Mouse (Mus musculus) hindbrain, embryonic 16.5 days (tissue): ENCODE data around the gene Ppm1h. TPM values are rescaled to one million over a fixed set of nuclear protein-coding genes. Genes with fewer than 3 reads are reported as not detected.

Experiments
- ATAC-seq: fragments of 200-750 bp; cut with Nextera tagmentation; 2 replicates; pipeline ENCODE4 v1.8.0; 2017; ENCODE audit warnings: moderate TSS enrichment, moderate library complexity
- H3K27ac ChIP-seq: fragments of 300-500 bp; sonication (generic); 2 replicates; pipeline ENCODE4 v1.5.1; 2014; ENCODE audit warnings: low read depth, mild to moderate bottlenecking, control low read depth, low read length, moderate library complexity
- H3K27me3 ChIP-seq: fragments of 300-500 bp; sonication (generic); replicated peaks from 2 replicates; pipeline ENCODE4 v1.6.1; 2014; ENCODE audit warnings: low read length; ENCODE audit not compliant: control insufficient read depth, insufficient read depth
- H3K36me3 ChIP-seq: fragments of 300-500 bp; sonication (generic); 2 replicates; pipeline ENCODE4 v1.6.1; 2014; ENCODE audit warnings: mild to moderate bottlenecking, low read length, moderate library complexity, mixed read lengths; ENCODE audit not compliant: control insufficient read depth, insufficient read depth
- H3K4me1 ChIP-seq: fragments of 300-500 bp; sonication (generic); 2 replicates; pipeline ENCODE4 v1.6.1; 2014; ENCODE audit warnings: low read depth, low read length; ENCODE audit not compliant: control insufficient read depth, insufficient read depth
- H3K4me2 ChIP-seq: fragments of 300-500 bp; sonication (generic); 2 replicates; pipeline ENCODE4 v1.6.1; 2014; ENCODE audit warnings: mild to moderate bottlenecking, low read length, control low read depth, moderate library complexity
- H3K4me3 ChIP-seq: fragments of 300-500 bp; sonication (generic); 2 replicates; pipeline ENCODE4 v1.5.1; 2014; ENCODE audit warnings: mild to moderate bottlenecking, low read length, control low read depth, moderate library complexity
- H3K9ac ChIP-seq: fragments of 300-500 bp; sonication (generic); 2 replicates; pipeline ENCODE4 v1.6.1; 2014; ENCODE audit warnings: low read depth, mild to moderate bottlenecking, control low read depth, low read length, moderate library complexity
- H3K9me3 ChIP-seq: fragments of 300-500 bp; sonication (generic); 2 replicates; pipeline ENCODE4 v1.6.1; 2014; ENCODE audit warnings: mild to moderate bottlenecking, low read length, moderate library complexity; ENCODE audit not compliant: control insufficient read depth
- WGBS: fragments of 180-500 bp; shearing (Covaris S2); extraction: QIAGEN DNeasy Blood & Tissue Kit; methylation state at CpG from one replicate; pipeline ENCODE4 v1.1.7; 2014; 5-methylcytosine and 5-hydroxymethylcytosine counted together
- polyA plus RNA-seq: library from polyadenylated mRNA; unstranded; fragments of >200 nt; fragmentation: Nextera tagmentation; extraction: Ambion mirVana; gene quantifications from 2 replicates; pipeline ENCODE4 v1.2.1, GENCODE M21; 2015

Ppm1h gene
- polyA plus RNA-seq, 1 experiment from 2014 or later: 33.5 TPM

DNA sequence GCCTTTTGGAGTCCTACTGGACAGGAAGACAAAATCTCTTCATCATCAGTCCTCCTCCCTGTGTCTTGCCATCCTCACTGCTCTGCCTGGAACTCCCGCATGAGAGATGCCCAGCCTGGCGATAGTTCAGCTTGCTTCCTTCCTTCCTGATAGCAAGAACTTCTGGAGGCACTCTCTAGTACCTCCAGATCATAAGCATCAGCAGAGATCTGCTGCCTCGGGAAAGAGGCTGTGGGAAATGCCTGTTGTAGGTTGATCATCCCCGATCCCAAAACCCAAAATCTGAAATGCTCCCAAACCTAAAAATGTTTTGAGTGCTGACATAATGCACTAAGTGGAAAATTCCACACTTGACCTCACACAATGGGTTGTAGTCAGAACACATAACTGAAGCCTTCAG, 198.4 kb downstream of the Ppm1h start:
- Histone ChIP-seq H3K4me2 (no peak overlapping the region), H3K4me1 (0 out of 2 replicates have a peak, but pooled peaks cover 2% of the 10 kb centered on the region), H3K9me3 (no peaks in the 10 kb centered on the region), H3K4me3 (no peak overlapping the region), H3K9ac (no peak overlapping the region), H3K27ac (no peak overlapping the region), H3K36me3 (no peaks in the 10 kb centered on the region; the same call in 1 of the 2 replicates), H3K27me3 (no peaks in the 10 kb centered on the region)
- WGBS: 88% methylated on average over 4 of the region's 4 CpGs
- ATAC-seq: no peak

DNA sequence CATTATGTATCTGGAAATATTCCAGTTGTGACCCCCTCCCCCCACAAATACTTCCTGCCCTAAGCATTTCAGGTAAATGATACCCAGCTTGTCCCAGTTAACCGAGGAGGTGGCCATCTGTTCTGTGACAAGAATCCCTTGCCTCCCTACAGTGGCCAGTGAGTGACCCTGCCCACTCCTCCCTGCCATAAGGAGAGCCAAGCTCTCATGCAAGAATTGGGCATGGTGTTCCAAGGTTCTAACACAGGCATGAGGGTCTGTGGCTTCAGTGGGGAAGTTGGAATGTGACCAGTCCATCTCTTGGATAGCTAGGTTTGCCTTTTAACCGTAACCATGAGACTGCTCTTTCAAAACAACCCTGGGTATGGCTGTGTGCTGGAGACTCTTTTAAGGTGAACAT, 198.9 kb downstream of the Ppm1h start:
- H3K27me3 ChIP-seq: no peaks in the 10 kb centered on the region
- H3K4me3 ChIP-seq: no peak overlapping the region
- no peaks in the 10 kb centered on the region for H3K9me3 ChIP-seq
- no peaks in the 10 kb centered on the region; the same call in 1 of the 2 replicates for H3K36me3 ChIP-seq
- H3K9ac ChIP-seq: no peak overlapping the region
- WGBS: 79% methylated on average over 2 of the region's 2 CpGs
- no peak overlapping the region for H3K27ac ChIP-seq
- H3K4me2 ChIP-seq: no peak overlapping the region
- ATAC-seq: no peak
- H3K4me1 ChIP-seq: 0 out of 2 replicates have a peak, but pooled peaks cover 2% of the 10 kb centered on the region

DNA sequence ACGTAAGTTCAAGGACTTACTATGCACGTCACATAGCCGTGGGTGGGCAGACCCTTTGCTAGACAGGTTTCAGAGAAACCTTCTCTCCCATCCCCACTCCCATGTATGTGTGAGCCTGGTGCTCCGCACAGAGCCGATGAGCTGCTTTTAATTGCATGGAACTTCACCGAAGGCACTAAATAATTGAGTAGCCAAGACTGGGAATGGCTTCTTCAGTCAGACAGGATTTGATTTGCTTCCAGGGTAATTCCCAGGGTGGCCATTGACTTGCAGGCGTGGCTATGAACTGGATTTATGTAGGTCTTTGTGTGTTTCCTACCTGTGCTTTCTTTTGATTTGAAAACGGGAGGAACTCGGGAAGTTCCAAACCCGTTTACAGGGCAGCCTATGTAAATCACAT, 202.9 kb downstream of the Ppm1h start:
- Histone ChIP-seq H3K27ac (no peak overlapping the region; the same call in 1 of the 2 replicates), H3K9me3 (no peaks in the 10 kb centered on the region), H3K27me3 (no peaks in the 10 kb centered on the region), H3K4me3 (no peak overlapping the region), H3K4me2 (no peak overlapping the region), H3K36me3 (no peaks in the 10 kb centered on the region; the same call in 1 of the 2 replicates), H3K4me1 (peaks cover 31% of the 10 kb centered on the region), H3K9ac (no peak overlapping the region)
- 66% methylated on average over 10 of the region's 10 CpGs for WGBS
- ATAC-seq: no peak

DNA sequence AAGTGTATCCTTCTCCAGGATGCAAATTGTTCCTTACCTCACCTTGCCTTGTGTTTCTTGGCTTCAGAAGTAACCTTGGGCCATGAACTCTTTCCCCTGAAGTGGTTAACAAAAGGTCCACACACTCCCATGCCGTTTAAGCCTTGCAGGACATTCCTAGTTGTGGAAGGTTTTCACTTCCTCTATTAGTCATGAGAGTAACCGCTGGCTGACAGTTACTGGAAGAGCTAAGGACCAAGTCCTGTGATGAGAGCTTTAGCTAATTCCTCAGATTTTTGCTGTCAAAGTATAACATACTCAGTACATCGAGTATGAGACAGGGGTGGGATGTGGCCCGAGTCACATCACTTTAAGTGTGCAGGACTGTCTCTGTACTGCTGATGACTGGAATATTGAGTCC, 204.1 kb downstream of the Ppm1h start:
- no peak for ATAC-seq
- peaks cover 43% of the 10 kb centered on the region for H3K4me1 ChIP-seq

DNA sequence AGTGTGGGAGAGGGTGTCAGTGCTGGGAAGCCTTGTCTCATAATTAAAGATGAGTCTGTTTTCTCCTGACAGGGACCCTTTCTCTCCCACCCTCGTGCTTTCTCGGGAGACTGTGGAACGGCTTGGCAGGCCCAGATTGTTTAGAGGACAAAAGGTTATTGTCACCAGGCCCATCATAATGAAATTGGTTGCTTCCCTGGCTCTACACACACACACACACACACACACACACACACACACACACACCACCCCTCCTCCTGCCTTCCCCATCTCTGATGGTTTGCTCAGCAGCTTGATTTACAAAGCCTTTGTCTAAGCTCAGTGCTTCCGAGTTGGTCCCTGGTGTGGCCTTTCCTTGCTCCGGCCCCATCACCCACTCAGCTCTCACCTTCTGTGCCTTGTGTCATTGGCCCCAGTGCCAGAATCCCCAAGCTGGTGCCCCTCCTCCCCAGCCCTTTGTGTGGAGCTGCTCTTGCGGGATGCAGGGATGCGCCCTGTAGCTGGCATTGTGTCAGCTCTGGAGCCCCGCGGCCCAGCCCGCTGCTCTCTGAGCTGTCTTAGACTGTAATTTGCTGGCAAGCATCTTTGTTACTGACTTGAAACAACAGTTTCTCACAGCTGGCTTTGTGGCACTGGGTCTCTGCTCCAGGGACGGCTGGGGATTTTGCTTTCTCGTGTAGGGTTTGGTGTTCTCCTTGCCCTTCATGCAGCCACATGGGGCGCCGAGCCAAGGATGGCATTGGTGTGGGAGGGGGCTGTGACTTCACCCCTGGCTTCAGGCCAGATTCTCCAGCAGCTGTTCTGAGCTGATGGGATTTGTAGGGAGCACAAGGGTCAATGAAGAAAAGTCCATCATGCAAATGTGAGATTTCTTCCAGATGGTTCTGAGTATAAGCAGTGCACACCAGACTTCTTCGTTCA, 205.5 kb downstream of the Ppm1h start:
- H3K9ac ChIP-seq: peak overlapping the region; percentile 63
- peak overlapping the region; percentile 46 for H3K4me2 ChIP-seq
- no peaks in the 10 kb centered on the region for H3K36me3 ChIP-seq
- peaks cover 55% of the 10 kb centered on the region for H3K4me1 ChIP-seq
- H3K27ac ChIP-seq: peak overlapping the region; percentile 95
- 8% methylated on average over 15 of the region's 15 CpGs for WGBS
- ATAC-seq: peak; percentile 81
- no peaks in the 10 kb centered on the region for H3K27me3 ChIP-seq
- H3K4me3 ChIP-seq: no peak overlapping the region
- no peaks in the 10 kb centered on the region for H3K9me3 ChIP-seq

More for the DNA sequence above, 204.1 kb downstream of the Ppm1h start:
- H3K36me3 ChIP-seq: no peaks in the 10 kb centered on the region; the same call in 1 of the 2 replicates
- WGBS: 65% methylated on average over 4 of the region's 4 CpGs
- H3K9me3 ChIP-seq: no peaks in the 10 kb centered on the region
- H3K27ac ChIP-seq: 0 out of 2 replicates have a peak overlapping the region, but pooled peaks have one; percentile 20
- no peak overlapping the region for H3K4me3 ChIP-seq
- H3K27me3 ChIP-seq: no peaks in the 10 kb centered on the region
- no peak overlapping the region for H3K4me2 ChIP-seq
- H3K9ac ChIP-seq: no peak overlapping the region

DNA sequence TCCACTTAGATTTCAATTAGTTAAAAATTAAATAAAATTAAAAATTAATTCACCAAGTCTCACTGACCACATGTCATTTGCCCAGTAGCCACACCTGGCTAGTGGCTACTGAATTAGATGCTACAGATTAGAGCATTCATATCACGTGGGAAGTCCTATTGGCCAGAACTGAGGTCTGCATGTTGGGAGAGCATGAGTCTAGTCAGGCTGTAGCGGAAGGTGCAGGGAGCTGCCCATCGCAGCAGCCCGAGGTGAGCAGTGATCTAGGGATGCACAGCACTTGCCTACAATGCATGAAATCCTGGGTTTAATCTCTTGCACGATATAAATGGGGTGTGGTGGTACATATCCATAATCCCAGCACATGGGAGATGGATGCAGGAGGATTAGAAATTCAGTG, 206.7 kb downstream of the Ppm1h start:
- Histone ChIP-seq H3K4me1 (peaks cover 60% of the 10 kb centered on the region), H3K9ac (peak overlapping the region; percentile 29; the same call in 1 of the 2 replicates), H3K9me3 (no peaks in the 10 kb centered on the region), H3K4me2 (no peak overlapping the region), H3K4me3 (no peak overlapping the region), H3K27ac (peak overlapping the region; percentile 95), H3K36me3 (no peaks in the 10 kb centered on the region), H3K27me3 (no peaks in the 10 kb centered on the region)
- ATAC-seq: no peak
- WGBS: 56% methylated on average over 5 of the region's 5 CpGs

DNA sequence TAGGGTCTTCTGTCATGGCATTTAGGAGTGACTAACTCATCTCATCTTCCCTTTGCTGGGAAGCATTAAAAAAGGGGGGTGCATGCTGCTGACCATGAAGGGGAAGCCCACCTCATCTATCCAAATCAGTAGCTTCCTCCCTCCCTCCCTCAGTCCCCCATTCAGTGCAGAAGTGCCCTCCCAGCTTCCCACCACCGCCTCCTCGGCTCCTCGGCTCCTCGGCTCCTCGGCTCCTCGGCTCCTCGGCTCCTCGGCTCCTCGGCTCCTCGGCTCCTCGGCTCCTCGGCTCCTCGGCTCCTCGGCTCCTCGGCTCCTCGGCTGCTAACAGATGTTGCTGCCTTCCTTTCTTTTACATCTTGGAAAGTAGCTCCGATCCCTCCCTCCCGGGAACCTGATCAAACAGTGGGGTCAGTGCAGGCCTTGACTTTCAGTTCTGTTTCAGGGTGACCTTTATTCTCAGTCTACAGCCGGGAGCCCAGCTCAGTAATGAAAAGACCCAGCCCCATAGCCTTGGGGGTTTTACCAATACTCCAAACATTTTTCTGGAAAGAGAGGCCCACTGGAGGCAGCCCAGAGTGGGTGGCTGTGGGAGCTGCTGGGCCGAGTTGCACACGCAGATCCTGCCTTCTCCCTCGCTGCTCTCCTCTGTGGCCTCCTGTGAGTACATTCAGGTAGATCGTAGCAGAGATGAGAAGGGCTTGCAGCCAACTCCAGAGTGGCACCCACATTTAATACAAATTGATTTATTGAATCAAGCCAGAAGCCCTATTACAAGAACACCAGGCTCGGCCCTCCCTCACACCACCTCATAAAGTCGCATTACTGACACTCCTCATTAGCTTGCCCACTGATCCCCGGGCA, 207.7 kb downstream of the Ppm1h start:
- peak overlapping the region; percentile 44 for H3K4me2 ChIP-seq
- no peaks in the 10 kb centered on the region for H3K9me3 ChIP-seq
- WGBS: 2% methylated on average over 22 of the region's 26 CpGs
- ATAC-seq: peak; percentile 19
- H3K4me1 ChIP-seq: peaks cover 63% of the 10 kb centered on the region
- peak overlapping the region; percentile 89 for H3K27ac ChIP-seq
- H3K9ac ChIP-seq: peak overlapping the region; percentile 51
- H3K27me3 ChIP-seq: no peaks in the 10 kb centered on the region
- H3K4me3 ChIP-seq: no peak overlapping the region
- no peaks in the 10 kb centered on the region for H3K36me3 ChIP-seq

DNA sequence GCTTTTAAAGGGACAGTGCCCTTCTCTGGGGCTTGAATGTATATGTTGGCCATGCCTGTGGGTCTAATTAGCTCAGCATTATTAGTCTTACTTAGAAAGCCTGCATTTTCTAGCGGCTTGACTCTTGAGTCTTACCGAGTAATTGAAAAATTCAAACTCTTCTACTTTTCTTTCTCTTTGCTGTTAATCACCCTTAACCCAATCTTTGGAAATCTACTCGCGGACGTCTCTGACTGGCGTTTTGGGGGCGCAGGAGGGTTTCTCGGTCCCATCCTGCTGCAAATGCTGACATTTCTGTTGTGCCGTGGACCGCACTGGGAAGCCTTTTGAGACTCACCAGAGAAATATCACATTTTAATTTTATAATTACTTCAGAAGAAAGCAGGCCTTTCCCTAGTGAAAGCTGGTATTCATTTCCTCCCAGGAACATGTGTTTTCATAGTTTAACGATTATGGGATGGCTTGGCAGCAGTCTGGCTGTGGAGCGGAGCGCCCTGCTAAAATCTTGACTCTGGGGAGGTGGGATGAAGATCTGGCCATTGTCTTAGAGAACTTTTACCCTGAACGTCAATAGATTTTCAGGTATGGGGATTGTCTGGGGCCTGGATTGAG, 208.5 kb downstream of the Ppm1h start:
- H3K9ac ChIP-seq: peak overlapping the region; percentile 51
- H3K9me3 ChIP-seq: no peaks in the 10 kb centered on the region
- no peaks in the 10 kb centered on the region for H3K36me3 ChIP-seq
- WGBS: 15% methylated on average over 14 of the region's 14 CpGs
- H3K27me3 ChIP-seq: no peaks in the 10 kb centered on the region
- H3K4me2 ChIP-seq: peak overlapping the region; percentile 44
- H3K4me3 ChIP-seq: no peak overlapping the region
- peak overlapping the region; percentile 89 for H3K27ac ChIP-seq
- ATAC-seq: no peak
- peaks cover 60% of the 10 kb centered on the region for H3K4me1 ChIP-seq
